8 mouse cellular contexts compared by ENCODE assay signal in the genomic region with DNA sequence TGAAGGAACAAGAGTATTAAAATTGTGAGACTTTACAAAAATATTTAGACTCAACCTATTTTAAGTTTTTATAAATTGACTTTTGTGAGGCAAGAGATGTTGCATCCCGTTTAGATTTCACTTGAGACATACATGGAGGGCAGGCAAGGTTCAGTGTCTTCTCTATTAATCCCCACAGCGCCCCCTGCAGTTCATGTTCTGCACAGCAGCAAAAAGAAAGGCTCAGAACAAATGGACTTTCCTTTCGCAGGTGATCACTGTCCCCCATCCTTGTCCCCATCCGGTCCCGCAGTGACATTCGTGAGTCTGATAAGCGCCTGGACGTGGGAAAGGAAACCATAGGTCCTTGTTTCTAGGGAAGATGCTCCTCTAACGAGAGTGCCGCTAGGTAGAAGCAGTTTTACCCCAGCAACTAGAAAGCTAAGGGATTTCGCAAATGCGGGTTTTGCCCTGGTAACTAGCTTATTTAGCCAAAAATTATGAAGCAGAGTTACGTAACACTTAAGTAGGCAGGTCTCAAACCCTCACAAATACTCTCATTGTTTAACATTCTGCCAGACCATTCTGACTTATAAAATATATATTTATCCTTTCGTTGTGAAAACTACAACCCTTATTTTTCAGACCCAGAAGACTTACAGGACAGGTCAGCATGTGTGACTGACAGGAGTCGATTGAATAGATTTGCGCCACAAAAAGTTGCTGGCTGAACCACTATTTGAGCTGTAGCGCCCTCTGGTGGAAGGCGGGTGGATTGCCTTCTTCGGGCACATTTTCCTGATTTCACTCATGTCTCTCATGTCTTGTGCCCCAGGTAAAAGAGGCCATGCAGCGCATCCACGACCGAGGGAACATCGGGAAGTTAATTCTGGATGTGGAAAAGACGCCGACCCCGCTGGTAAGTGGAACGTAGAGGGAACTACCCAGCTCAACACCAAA. TPM values are rescaled to one million over a fixed set of nuclear protein-coding genes. Genes with fewer than 3 reads are reported as not detected.
DNase-seq lines count a peak whose midpoint lies in the region; ATAC-seq and TF ChIP-seq lines count a peak whose summit lies in the region.

No protein-coding gene starts in this region.

- no peak overlapping the region for H3ac ChIP-seq in C2C12 (ENCODE audit: control insufficient read depth, insufficient read length, low read depth)

- H3K27ac ChIP-seq in bone marrow, adult 2 months (ENCODE audit: control insufficient read depth, insufficient read depth, low read depth, low read length, poor library complexity): no peak overlapping the region
- no peak overlapping the region for H3K27ac ChIP-seq in embryonic fibroblast, embryonic 13.5 days (ENCODE audit: insufficient read depth, low read length)
- no peak overlapping the region for H3K27ac ChIP-seq in heart, embryonic 12.5 days (ENCODE audit: poor library complexity, severe bottlenecking)
- H3K27ac ChIP-seq in liver, embryonic 15.5 days (replicated peaks): no peak overlapping the region
- H3K27ac ChIP-seq in neural tube, embryonic 14.5 days (ENCODE audit: low read depth, low read length): no peak overlapping the region

- H3K9ac ChIP-seq in heart, embryonic 12.5 days: no peak overlapping the region; the same call in 1 of the 2 replicates
- H3K9ac ChIP-seq in liver, embryonic 15.5 days: no peak overlapping the region
- H3K9ac ChIP-seq in neural tube, embryonic 14.5 days (replicated peaks; ENCODE audit: low read depth, low read length): no peak overlapping the region

- no peaks in the 10 kb centered on the region for H3K27me3 ChIP-seq in C2C12 (ENCODE audit: control insufficient read depth, insufficient read depth, insufficient read length)
- H3K27me3 ChIP-seq in heart, embryonic 12.5 days (replicated peaks): no peaks in the 10 kb centered on the region
- no peaks in the 10 kb centered on the region for H3K27me3 ChIP-seq in liver, embryonic 15.5 days
- H3K27me3 ChIP-seq in neural tube, embryonic 14.5 days (ENCODE audit: control insufficient read depth, insufficient read depth, low read length): no peaks in the 10 kb centered on the region

- peak; percentile 60 to 84 for DNase-seq in kidney, postnatal 25 days
- peak; percentile 91 for DNase-seq in testis, postnatal 10 days (ENCODE audit: low spot score)

- no peak for ATAC-seq in heart, embryonic 12.5 days (ENCODE audit: insufficient number of reproducible peaks, low FRiP score)
- no peak for ATAC-seq in liver, embryonic 15.5 days (ENCODE audit: insufficient read depth)
- ATAC-seq in neural tube, embryonic 14.5 days (ENCODE audit: low read depth): no peak; the same call in 1 of the 2 replicates

- no peaks in the 10 kb centered on the region for H3K79me3 ChIP-seq in C2C12 (ENCODE audit: low read depth)

- TF ChIP-seq CTCF in C2C12 (IDR thresholded peaks at IDR 0.05; ENCODE audit: control insufficient read depth, insufficient read depth, insufficient read length): peak; percentile 37
- TF ChIP-seq CTCF in bone marrow, adult 2 months (IDR thresholded peaks at IDR 0.05; ENCODE audit: control insufficient read depth, insufficient read depth, low read length): peak; percentile 83
- TF ChIP-seq CTCF in embryonic fibroblast, embryonic 13.5 days (IDR thresholded peaks at IDR 0.05; ENCODE audit: borderline replicate concordance, insufficient read depth, low read length): peak; percentile 78

- H3K4me1 ChIP-seq in bone marrow, adult 2 months (ENCODE audit: control insufficient read depth, insufficient read depth, low read length): no peaks in the 10 kb centered on the region
- H3K4me1 ChIP-seq in embryonic fibroblast, embryonic 13.5 days (ENCODE audit: control insufficient read depth, insufficient read depth, low read length): no peaks in the 10 kb centered on the region
- no peaks in the 10 kb centered on the region for H3K4me1 ChIP-seq in heart, embryonic 12.5 days (replicated peaks)
- H3K4me1 ChIP-seq in liver, embryonic 15.5 days (replicated peaks): 0 out of 2 replicates have a peak, but pooled peaks cover 3% of the 10 kb centered on the region
- H3K4me1 ChIP-seq in neural tube, embryonic 14.5 days (ENCODE audit: control insufficient read depth, insufficient read depth, low read length): 0 out of 2 replicates have a peak, but pooled peaks cover 2% of the 10 kb centered on the region

- peak overlapping the region; percentile 45 for H3K4me2 ChIP-seq in heart, embryonic 12.5 days
- H3K4me2 ChIP-seq in liver, embryonic 15.5 days: 0 out of 2 replicates have a peak overlapping the region, but pooled peaks have one; percentile 15
- H3K4me2 ChIP-seq in neural tube, embryonic 14.5 days (ENCODE audit: low read depth, low read length): peak overlapping the region; percentile 2; the same call in 1 of the 2 replicates

- H3K79me2 ChIP-seq in C2C12 (ENCODE audit: control insufficient read depth, insufficient read depth): no peaks in the 10 kb centered on the region

- H3K4me3 ChIP-seq in C2C12 (ENCODE audit: insufficient read depth, poor library complexity, severe bottlenecking): no peak overlapping the region
- no peak overlapping the region for H3K4me3 ChIP-seq in bone marrow, adult 2 months (replicated peaks; ENCODE audit: control insufficient read depth, low read depth, low read length)
- no peak overlapping the region for H3K4me3 ChIP-seq in embryonic fibroblast, embryonic 13.5 days (ENCODE audit: insufficient read depth, low read length)
- H3K4me3 ChIP-seq in heart, embryonic 12.5 days: no peak overlapping the region
- H3K4me3 ChIP-seq in liver, embryonic 15.5 days (replicated peaks): no peak overlapping the region
- H3K4me3 ChIP-seq in neural tube, embryonic 14.5 days (ENCODE audit: low read depth, low read length): no peak overlapping the region

- no peaks in the 10 kb centered on the region for H3K36me3 ChIP-seq in C2C12 (ENCODE audit: control insufficient read depth, insufficient read depth)
- H3K36me3 ChIP-seq in heart, embryonic 12.5 days: no peaks in the 10 kb centered on the region
- H3K36me3 ChIP-seq in liver, embryonic 15.5 days (replicated peaks): no peaks in the 10 kb centered on the region
- H3K36me3 ChIP-seq in neural tube, embryonic 14.5 days (ENCODE audit: control insufficient read depth, insufficient read depth, low read length): no peaks in the 10 kb centered on the region

- H3K9me3 ChIP-seq in heart, embryonic 12.5 days (replicated peaks): no peaks in the 10 kb centered on the region
- no peaks in the 10 kb centered on the region for H3K9me3 ChIP-seq in liver, embryonic 15.5 days (replicated peaks)
- H3K9me3 ChIP-seq in neural tube, embryonic 14.5 days (ENCODE audit: control insufficient read depth, low read length): no peaks in the 10 kb centered on the region

- TF ChIP-seq POLR2A in bone marrow, adult 2 months (IDR thresholded peaks at IDR 0.05; ENCODE audit: borderline replicate concordance, control insufficient read depth, low read depth, low read length): no peak
- no peak for TF ChIP-seq POLR2A in embryonic fibroblast, embryonic 13.5 days (IDR thresholded peaks at IDR 0.05; ENCODE audit: low read depth, low read length)

- WGBS in bone marrow, adult 2 months: 25% methylated on average over 27 of the region's 27 CpGs
- WGBS in heart, embryonic 12.5 days: 34% methylated on average over 27 of the region's 27 CpGs
- WGBS in liver, embryonic 15.5 days (ENCODE audit: insufficient replicate concordance): 23% methylated on average over 27 of the region's 27 CpGs
- 38% methylated on average over 27 of the region's 27 CpGs for WGBS in neural tube, embryonic 14.5 days

TF ChIP-seq in C2C12, 6 proteins besides CTCF, POLR2A, EP300 and RAD21:
- TF ChIP-seq FOSL1 (IDR thresholded peaks at IDR 0.05; ENCODE audit: insufficient read depth, low read length, poor library complexity, severe bottlenecking) (no peak), CEBPB (IDR thresholded peaks at IDR 0.05; ENCODE audit: low read depth) (no peak)
TF ChIP-seq in C2C12: peak in this region for 0.

RNA-seq across cellular contexts. Expression of gene Clec3a, which starts 48.6 kb away (rescaled TPM):
- polyA plus RNA-seq in C2C12 (2012; fragmentation: generic; extraction: Trizol): not detected
- not detected in 2 replicates for polyA plus RNA-seq in bone marrow, adult 2 months (2011; ENCODE audit: insufficient read depth, insufficient read length, low replicate concordance, missing spikeins)
- polyA plus RNA-seq in embryonic fibroblast, embryonic 13.5 days (2011; ENCODE audit: insufficient read length, low read depth, missing spikeins): not detected in 2 replicates
- not detected in 2 replicates for polyA plus RNA-seq in heart, embryonic 12.5 days (2016; fragmentation: Nextera tagmentation; extraction: Ambion mirVana)
- polyA plus RNA-seq in liver, embryonic 15.5 days (2015; fragmentation: Nextera tagmentation; extraction: Ambion mirVana): not detected in 2 replicates
- polyA plus RNA-seq in neural tube, embryonic 14.5 days (2014; fragmentation: Nextera tagmentation; extraction: Ambion mirVana): not detected in 2 replicates
